Mouse (Mus musculus) neural tube, embryonic 10.5 days (tissue): ENCODE measurements around the gene Scaf1.

Experiments used
- DNase-seq: peaks from one replicate; pipeline ENCODE4 v3.0.0-alpha.2; 2017; ENCODE audit warnings: low spot score; ENCODE audit errors: extremely low spot score

The Scaf1 gene

DNA sequence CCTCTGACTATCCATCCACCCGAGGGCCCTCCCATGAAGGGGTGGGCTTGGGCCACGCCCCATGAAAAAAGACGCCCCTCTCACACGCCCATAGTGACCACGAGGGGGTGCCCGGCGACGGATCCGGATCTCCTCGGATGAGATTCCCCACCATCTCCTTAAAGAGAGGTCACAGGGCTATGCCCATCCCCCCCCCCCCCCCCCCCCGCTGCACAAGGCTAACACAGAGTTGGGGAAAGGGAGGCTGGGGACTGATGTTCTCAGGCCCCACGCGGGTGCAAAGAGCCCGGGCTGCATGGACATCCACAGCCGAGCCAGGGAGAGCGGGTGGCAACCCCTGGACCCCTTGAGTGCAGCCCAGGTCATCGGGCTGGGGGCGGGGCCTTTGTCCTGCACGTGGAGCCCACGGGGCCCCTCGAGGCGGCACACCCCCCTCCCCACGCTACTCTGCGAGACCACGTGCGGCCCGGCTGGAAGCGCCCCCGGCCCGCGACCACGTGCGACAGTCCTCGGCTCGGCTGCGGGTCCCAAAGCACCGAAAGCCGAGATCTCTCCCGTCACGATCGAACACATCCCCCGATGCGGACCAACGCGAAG lies 30.5 kb downstream of the Scaf1 start:
- DNase-seq, result peak; percentile 88

GRCm38 (mm10) chr7:44984833-44985164 lies 31.4 kb downstream of the Scaf1 start:
- no peak for DNase-seq

- DNase-seq, result no peak
Measured at GRCm38 (mm10) chr7:44983944-44984832, 32.0 kb downstream of the Scaf1 start.

GRCm38 (mm10) chr7:44983085-44983484 lies 33.1 kb downstream of the Scaf1 start:
- DNase-seq, result peak; percentile 88

DNA sequence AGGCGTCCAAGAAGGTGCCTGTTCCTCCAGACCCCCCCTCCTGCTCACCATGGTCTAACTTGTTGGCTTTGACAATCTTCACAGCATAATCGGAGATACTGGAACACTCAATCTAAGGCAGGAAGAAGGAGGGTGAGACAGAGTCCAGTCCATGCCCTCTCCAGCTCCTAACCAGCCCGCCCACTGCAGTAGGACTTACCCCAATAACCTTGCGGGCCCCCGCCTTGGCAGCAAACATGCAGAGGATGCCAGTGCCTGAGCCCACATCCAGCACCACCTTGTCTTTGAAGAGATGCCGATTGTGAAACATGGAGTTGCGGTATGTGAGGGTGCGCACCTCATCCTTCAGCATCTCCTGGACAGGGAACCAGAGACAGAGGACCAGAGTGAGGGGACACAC lies 34.6 kb downstream of the Scaf1 start:
- no peak for DNase-seq

GRCm38 (mm10) chr7:44978300-44978699 lies 37.9 kb downstream of the Scaf1 start:
- DNase-seq, result no peak

DNA sequence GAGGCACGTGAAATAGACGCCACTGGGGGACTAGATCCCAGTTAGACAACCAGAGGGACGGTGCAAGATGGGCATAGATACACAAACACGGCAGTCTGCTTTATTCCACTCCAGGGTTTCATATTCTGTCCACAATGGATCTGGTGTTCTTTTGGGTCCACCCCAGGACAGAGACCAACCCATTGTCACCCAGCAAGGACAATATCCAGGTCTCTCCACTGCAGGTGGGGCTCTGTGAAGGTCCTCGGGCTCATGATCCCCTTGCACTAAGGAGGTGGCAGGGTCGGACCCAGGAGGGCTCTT lies 41.1 kb downstream of the Scaf1 start:
- DNase-seq, result no peak

DNA sequence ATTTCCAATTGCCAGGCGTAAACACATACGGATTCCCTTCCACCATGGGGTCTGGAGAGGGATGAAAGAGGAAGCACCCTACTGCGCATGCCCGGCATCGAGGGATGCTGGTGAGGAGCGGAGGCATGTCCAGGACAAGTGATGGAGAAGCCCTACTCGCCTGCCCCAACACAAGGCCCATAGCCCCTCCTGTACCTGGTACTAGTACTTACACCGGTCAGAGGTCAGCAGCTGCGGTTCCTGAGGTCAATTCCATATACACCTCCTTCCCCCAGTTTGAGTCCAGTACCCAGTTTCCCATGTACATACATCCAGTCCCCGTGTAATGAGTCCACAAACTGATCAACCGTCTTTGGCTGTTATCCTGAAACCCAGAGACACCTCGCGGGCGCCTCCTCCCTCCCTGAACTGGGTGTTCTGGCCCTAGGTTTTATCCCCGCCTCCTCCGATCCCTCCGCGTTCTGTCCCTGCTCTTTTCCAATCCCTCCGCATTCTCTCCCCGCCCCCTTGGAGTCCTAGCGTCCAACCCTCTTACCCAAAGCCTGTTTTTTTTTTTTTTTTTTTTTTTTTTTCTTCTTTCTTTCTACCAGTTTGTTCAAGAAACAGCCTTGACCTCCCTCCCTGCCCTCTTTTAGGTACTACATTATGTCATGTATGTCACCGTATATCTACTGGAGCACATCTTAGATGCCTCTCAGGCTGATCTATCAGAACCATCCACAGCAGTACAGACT lies 41.6 kb downstream of the Scaf1 start, which contains the start of gene Cpt1c:
Cpt1c (minus strand) TSS at position 469 of the 734 bp plus-strand sequence.
- peak; percentile 83 for DNase-seq

GRCm38 (mm10) chr7:44973415-44974130 lies 42.6 kb downstream of the Scaf1 start:
- DNase-seq, result no peak

- DNase-seq, result no peak
Measured at GRCm38 (mm10) chr7:44971142-44971541, 45.0 kb downstream of the Scaf1 start.

- peak; percentile 91 for DNase-seq
Measured at GRCm38 (mm10) chr7:44970231-44970691, 45.9 kb downstream of the Scaf1 start.

- DNase-seq, result no peak
Measured at GRCm38 (mm10) chr7:44966638-44967037, 49.5 kb downstream of the Scaf1 start.

DNA sequence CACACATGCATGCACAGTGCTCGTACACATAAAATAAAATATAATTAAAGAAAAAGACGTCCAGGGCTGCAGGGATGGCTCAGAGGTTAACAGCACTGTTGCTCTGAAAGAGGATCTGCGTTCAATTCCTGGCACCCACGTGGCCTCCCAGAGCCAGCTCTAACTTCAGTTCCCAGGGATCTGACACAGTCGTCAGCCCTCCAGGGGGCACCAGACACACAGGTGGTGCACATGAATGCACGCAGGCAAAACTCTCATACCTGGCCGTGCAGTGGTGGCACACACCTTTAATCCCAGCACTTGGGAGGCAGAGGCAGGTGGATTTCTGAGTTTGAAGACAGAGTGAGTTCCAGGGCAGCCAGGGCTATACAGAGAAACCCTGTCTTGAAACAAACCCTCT lies 50.2 kb downstream of the Scaf1 start:
- no peak for DNase-seq

- DNase-seq, result no peak
Measured at GRCm38 (mm10) chr7:44964990-44965389, 51.2 kb downstream of the Scaf1 start.

GRCm38 (mm10) chr7:44962831-44963230 lies 53.3 kb downstream of the Scaf1 start:
- DNase-seq, result no peak

GRCm38 (mm10) chr7:44962337-44962736 lies 53.8 kb downstream of the Scaf1 start:
- no peak for DNase-seq

DNA sequence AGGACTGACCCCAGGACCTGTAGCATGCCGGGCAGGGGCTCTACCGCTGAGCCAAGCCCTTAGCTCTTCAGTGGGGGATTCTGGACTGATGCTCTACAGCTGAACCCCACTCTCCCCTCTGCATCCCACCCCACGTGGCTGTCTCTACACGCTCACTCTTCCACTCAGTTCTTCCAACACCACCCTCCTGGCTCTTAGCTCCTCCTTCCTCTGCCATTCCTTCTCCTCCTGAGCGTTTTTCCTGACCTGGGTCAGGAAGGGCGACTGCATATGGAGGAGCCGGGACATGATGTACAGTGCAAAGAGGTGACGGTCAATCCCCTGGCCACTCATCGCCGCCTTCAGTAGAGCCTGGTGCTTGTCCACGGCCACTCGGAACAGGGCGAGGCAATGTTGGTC lies 55.7 kb downstream of the Scaf1 start:
- no peak for DNase-seq

DNA sequence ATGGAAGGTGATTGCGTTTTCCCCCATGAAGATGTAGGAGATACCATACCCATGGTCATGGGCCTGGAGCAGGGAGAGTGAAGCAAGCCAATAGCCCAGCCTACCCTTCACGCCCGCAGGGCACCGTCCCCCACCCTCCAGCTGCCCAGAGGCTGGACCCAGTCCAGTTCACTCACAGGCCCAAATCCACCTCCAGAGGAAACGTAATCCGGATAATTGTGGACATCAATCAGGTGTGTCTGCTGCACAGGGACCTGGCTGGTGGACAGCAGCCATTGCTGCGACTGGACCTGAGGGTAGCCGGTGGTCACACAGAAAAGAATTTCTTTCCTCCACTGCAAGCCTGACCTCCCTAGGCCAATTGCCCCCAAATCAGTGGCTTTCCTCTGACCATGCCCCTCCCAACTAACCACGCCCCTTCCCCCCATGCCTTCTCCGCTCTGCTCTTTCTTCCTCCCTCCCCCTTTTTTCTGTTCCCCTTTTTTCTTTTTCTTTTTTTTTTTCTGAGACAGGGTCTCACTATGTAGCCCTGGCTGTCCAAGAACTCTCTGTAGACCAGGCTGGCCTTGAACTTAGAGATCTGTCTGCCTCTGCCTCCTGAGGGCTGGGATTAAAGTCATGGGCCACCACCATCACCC lies 56.2 kb downstream of the Scaf1 start:
- no peak for DNase-seq

GRCm38 (mm10) chr7:44959281-44959680 lies 56.9 kb downstream of the Scaf1 start:
- DNase-seq, result no peak

- no peak for DNase-seq
Measured at GRCm38 (mm10) chr7:44958208-44958607, 58.0 kb downstream of the Scaf1 start.

DNA sequence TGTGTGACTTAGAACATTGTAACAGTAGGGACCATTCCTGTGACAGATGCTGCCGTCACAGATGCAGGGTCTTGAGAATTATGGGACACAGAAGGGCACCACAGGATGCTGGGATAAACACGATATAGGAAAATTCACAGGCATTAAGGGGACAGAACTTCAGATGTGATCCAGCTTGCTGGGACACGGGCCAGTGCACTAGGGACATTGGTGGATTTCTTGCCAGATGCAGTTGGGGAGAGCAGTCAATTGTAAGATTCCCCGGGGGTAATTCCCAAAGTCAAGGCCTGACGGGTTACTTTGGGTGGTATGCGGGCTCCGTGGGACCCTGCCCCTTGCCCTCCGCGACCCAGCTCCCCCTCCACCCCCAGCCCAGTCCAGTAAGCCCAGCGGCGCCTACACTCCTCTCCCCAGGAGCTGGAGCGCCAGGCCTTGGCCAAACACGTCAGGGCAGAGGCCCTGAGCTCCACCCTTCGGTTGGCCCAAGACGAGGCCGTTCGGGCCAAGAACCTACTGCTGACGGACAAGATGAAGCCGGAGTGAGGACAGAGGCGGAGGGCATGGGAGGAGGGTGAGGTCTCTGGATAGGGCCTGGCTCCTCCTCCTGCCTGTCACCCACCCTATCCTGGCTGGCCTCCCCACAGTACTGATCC lies 58.9 kb downstream of the Scaf1 start:
- DNase-seq, result no peak
